Mouse (Mus musculus) limb, embryonic 12.5 days (tissue): ENCODE measurements around the gene Il17re. TPM values are rescaled to one million over a fixed set of nuclear protein-coding genes. Genes with fewer than 3 reads are reported as not detected.

Experiments used
- ATAC-seq: fragments of 200-750 bp; cut with Nextera tagmentation; 2 replicates; pipeline ENCODE4 v1.8.0; 2017; ENCODE audit warnings: low read depth, moderate TSS enrichment; ENCODE audit not compliant: insufficient number of reproducible peaks, insufficient read depth, low FRiP score, low TSS enrichment
- H3K27ac ChIP-seq: fragments of 300-500 bp; sonication (generic); 2 replicates; pipeline ENCODE4 v1.5.1; 2016; ENCODE audit warnings: mild to moderate bottlenecking, moderate library complexity
- H3K27me3 ChIP-seq: fragments of 300-500 bp; sonication (generic); 2 replicates; pipeline ENCODE4 v1.6.1; 2016; ENCODE audit warnings: mild to moderate bottlenecking, moderate library complexity
- H3K36me3 ChIP-seq: fragments of 300-500 bp; sonication (generic); 2 replicates; pipeline ENCODE4 v1.6.1; 2016; ENCODE audit warnings: mild to moderate bottlenecking, moderate library complexity
- H3K4me1 ChIP-seq: fragments of 300-500 bp; sonication (generic); replicated peaks from 2 replicates; pipeline ENCODE4 v1.6.1; 2016
- H3K4me2 ChIP-seq: fragments of 300-500 bp; sonication (generic); 2 replicates; pipeline ENCODE4 v1.6.1; 2016; ENCODE audit warnings: mild to moderate bottlenecking, moderate library complexity
- H3K4me3 ChIP-seq: fragments of 300-500 bp; sonication (generic); replicated peaks from 2 replicates; pipeline ENCODE4 v1.5.1; 2016; ENCODE audit warnings: mild to moderate bottlenecking
- H3K9ac ChIP-seq: fragments of 300-500 bp; sonication (generic); replicated peaks from 2 replicates; pipeline ENCODE4 v1.6.1; 2016; ENCODE audit warnings: mild to moderate bottlenecking, moderate library complexity
- H3K9me3 ChIP-seq: fragments of 300-500 bp; sonication (generic); 2 replicates; pipeline ENCODE4 v1.6.1; 2016; ENCODE audit warnings: mild to moderate bottlenecking, moderate library complexity
- WGBS: fragments of 180-500 bp; shearing (Covaris S2); methylation state at CpG from one replicate; pipeline ENCODE4 v1.1.7; 2016; 5-methylcytosine and 5-hydroxymethylcytosine counted together
- polyA plus RNA-seq: library from polyadenylated mRNA; unstranded; fragments of >200 nt; fragmentation: Nextera tagmentation; extraction: Ambion mirVana; gene quantifications from 2 replicates; pipeline ENCODE4 v1.2.1, GENCODE M21; 2016

Gene Il17re
- polyA plus RNA-seq, 1 experiment from 2014 or later, result 3.4 TPM

GRCm38 (mm10) chr6:113443091-113443490, 15.2 kb upstream of the Il17re start:
- Histone ChIP-seq H3K27ac (no peak overlapping the region), H3K36me3 (peaks cover 29% of the 10 kb centered on the region), H3K4me2 (peak overlapping the region; percentile 82), H3K4me3 (peak overlapping the region; percentile 96), H3K4me1 (peaks cover 12% of the 10 kb centered on the region), H3K9me3 (no peaks in the 10 kb centered on the region), H3K9ac (peak overlapping the region; percentile 94), H3K27me3 (no peaks in the 10 kb centered on the region)
- no peak for ATAC-seq
- 47% methylated on average over 12 of the region's 12 CpGs for WGBS

DNA sequence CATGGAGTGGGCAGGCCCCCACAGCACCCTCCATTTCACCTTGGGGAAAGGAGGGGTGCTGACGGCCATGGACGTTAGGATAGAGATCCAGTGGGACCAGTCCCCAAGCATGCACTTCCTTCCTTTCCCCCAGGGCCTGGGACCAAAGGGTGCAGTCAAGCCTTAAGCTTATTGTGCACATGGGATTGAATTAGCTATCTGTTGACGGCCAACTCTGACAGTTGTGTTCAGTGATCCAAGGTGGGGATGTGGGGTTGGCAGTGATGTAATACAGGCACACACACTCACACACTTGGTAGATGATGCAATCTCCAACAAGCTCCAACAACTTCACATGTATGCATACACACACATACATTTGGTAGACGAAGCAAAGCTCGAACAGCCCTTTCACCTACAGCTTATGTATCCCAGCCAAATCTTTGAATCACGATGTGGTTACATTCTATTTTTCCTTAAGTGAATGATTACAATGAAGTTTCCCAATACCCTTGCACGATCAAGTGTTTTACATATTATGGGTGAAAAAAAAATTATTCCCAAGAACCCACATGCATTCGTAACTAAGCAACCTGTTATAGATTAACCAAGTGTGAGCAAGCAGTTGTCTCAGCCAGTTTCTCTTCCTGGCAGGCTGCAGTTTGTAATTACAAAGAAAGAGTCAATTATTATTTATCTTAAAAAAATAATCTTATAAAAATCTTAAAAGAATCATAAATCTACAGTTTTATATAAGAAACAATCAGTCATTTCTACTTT, 13.9 kb upstream of the Il17re start:
- Histone ChIP-seq H3K9ac (no peak overlapping the region), H3K4me2 (no peak overlapping the region), H3K4me1 (peaks cover 12% of the 10 kb centered on the region), H3K4me3 (no peak overlapping the region), H3K27me3 (no peaks in the 10 kb centered on the region), H3K9me3 (no peaks in the 10 kb centered on the region), H3K36me3 (peaks cover 41% of the 10 kb centered on the region), H3K27ac (no peak overlapping the region)
- no peak for ATAC-seq
- 90% methylated on average over 8 of the region's 8 CpGs for WGBS

GRCm38 (mm10) chr6:113447639-113448038, 10.6 kb upstream of the Il17re start:
- no peaks in the 10 kb centered on the region for H3K9me3 ChIP-seq
- no peak overlapping the region for H3K27ac ChIP-seq
- 97% methylated on average over 4 of the region's 4 CpGs for WGBS
- peaks cover 45% of the 10 kb centered on the region for H3K36me3 ChIP-seq
- no peak overlapping the region for H3K4me3 ChIP-seq
- H3K27me3 ChIP-seq, result no peaks in the 10 kb centered on the region
- no peak for ATAC-seq
- no peak overlapping the region for H3K9ac ChIP-seq
- H3K4me1 ChIP-seq, result peaks cover 9% of the 10 kb centered on the region
- H3K4me2 ChIP-seq, result no peak overlapping the region

- Histone ChIP-seq H3K4me3 (no peak overlapping the region), H3K9ac (no peak overlapping the region), H3K27me3 (no peaks in the 10 kb centered on the region), H3K36me3 (peaks cover 28% of the 10 kb centered on the region), H3K9me3 (no peaks in the 10 kb centered on the region), H3K4me1 (no peaks in the 10 kb centered on the region), H3K4me2 (no peak overlapping the region), H3K27ac (no peak overlapping the region)
- no peak for ATAC-seq
- WGBS, result 81% methylated on average over 2 of the region's 2 CpGs
Measured at GRCm38 (mm10) chr6:113451839-113452238, 6.4 kb upstream of the Il17re start.

DNA sequence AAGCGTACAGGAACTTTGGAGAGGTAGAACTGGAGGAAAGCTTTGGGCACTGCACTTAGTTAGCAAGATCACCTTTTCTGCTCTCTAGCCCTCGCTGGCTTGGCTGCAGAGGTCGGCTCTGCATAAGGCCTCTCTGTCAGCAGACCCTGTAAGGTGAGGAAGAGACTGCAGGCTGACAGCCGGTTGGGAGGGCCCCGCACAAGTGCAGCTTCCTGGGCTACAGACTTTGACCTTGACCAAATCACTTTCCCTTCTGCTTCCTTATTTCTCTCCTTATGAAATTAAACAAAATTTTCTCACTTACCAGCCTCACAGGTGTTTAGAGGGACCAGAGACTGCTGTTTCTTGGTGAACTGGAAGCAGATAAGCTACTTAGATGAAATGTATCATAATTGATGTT, 3.3 kb upstream of the Il17re start:
- Histone ChIP-seq H3K27ac (no peak overlapping the region), H3K9ac (no peak overlapping the region), H3K27me3 (peaks cover 5% of the 10 kb centered on the region; the same call in 1 of the 2 replicates), H3K36me3 (no peaks in the 10 kb centered on the region), H3K9me3 (no peaks in the 10 kb centered on the region), H3K4me3 (no peak overlapping the region), H3K4me1 (no peaks in the 10 kb centered on the region), H3K4me2 (no peak overlapping the region)
- ATAC-seq, result no peak
- 64% methylated on average over 5 of the region's 5 CpGs for WGBS

DNA sequence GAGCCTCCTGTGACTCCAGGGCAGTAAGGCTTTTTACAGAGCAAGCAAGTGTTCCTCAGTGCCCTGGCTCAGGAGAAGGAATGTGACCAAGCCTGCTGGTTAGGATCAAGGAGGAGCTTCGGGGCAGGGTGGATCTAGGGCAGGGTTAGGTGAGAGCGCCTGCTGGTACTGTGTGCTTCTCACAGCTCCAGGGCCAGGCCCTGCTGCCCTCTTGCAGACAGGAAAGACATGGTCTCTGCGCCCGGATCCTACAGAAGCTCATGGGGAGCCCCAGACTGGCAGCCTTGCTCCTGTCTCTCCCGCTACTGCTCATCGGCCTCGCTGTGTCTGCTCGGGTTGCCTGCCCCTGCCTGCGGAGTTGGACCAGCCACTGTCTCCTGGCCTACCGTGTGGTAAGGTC, 351 bp downstream of the Il17re start:
- Histone ChIP-seq H3K9me3 (no peaks in the 10 kb centered on the region), H3K4me3 (no peak overlapping the region), H3K4me1 (no peaks in the 10 kb centered on the region), H3K36me3 (no peaks in the 10 kb centered on the region), H3K27ac (no peak overlapping the region), H3K9ac (no peak overlapping the region), H3K4me2 (0 out of 2 replicates have a peak overlapping the region, but pooled peaks have one; percentile 8), H3K27me3 (peaks cover 5% of the 10 kb centered on the region; the same call in 1 of the 2 replicates)
- 55% methylated on average over 10 of the region's 10 CpGs for WGBS
- no peak for ATAC-seq

- H3K4me2 ChIP-seq, result no peak overlapping the region
- 62% methylated on average over 7 of the region's 7 CpGs for WGBS
- H3K27me3 ChIP-seq, result peaks cover 21% of the 10 kb centered on the region
- H3K4me3 ChIP-seq, result no peak overlapping the region
- H3K9me3 ChIP-seq, result no peaks in the 10 kb centered on the region
- no peaks in the 10 kb centered on the region for H3K36me3 ChIP-seq
- no peak overlapping the region for H3K27ac ChIP-seq
- no peak for ATAC-seq
- no peak overlapping the region for H3K9ac ChIP-seq
- H3K4me1 ChIP-seq, result 0 out of 2 replicates have a peak, but pooled peaks cover 5% of the 10 kb centered on the region
Measured at GRCm38 (mm10) chr6:113464040-113464439, 5.8 kb downstream of the Il17re start.

- 60% methylated on average over 5 of the region's 5 CpGs for WGBS
- no peaks in the 10 kb centered on the region for H3K9me3 ChIP-seq
- peaks cover 12% of the 10 kb centered on the region for H3K4me1 ChIP-seq
- no peak overlapping the region for H3K4me2 ChIP-seq
- H3K27ac ChIP-seq, result no peak overlapping the region
- no peak overlapping the region for H3K4me3 ChIP-seq
- peaks cover 35% of the 10 kb centered on the region for H3K27me3 ChIP-seq
- no peak overlapping the region for H3K9ac ChIP-seq
- no peak for ATAC-seq
- no peaks in the 10 kb centered on the region for H3K36me3 ChIP-seq
Measured at GRCm38 (mm10) chr6:113465602-113466001, 7.3 kb downstream of the Il17re start.

- 0 out of 2 replicates have a peak overlapping the region, but pooled peaks have one; percentile 12 for H3K9ac ChIP-seq
- H3K4me2 ChIP-seq, result peak overlapping the region; percentile 71
- peak overlapping the region; percentile 41; the same call in 1 of the 2 replicates for H3K4me3 ChIP-seq
- no peak for ATAC-seq
- no peak overlapping the region for H3K27ac ChIP-seq
- no peaks in the 10 kb centered on the region for H3K36me3 ChIP-seq
- WGBS, result 65% methylated on average over 3 of the region's 3 CpGs
- H3K4me1 ChIP-seq, result peaks cover 24% of the 10 kb centered on the region
- peaks cover 53% of the 10 kb centered on the region for H3K27me3 ChIP-seq
- no peaks in the 10 kb centered on the region for H3K9me3 ChIP-seq
Measured at GRCm38 (mm10) chr6:113468512-113468911, 10.2 kb downstream of the Il17re start.

DNA sequence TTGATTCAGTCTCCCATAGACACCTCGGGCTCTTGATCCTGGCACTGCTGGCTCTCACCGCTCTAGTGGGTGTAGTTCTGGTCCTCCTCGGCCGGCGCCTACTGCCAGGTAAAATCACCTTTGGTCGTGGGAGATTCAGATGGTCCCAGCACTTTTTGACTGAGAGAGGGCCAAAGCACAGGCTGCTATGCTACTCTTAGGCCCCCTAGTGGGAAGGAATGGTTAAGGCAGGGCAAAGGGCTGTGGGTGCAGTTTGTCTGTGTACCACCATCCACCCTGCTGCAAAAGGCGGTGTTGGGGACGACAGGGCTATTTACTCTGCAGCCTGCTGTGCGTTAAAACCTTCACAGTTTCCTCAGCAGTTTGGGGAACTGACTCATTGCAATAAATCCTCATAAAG, 10.7 kb downstream of the Il17re start:
- Histone ChIP-seq H3K9me3 (no peaks in the 10 kb centered on the region), H3K27me3 (peaks cover 50% of the 10 kb centered on the region), H3K4me2 (peak overlapping the region; percentile 71), H3K4me1 (peaks cover 24% of the 10 kb centered on the region), H3K36me3 (no peaks in the 10 kb centered on the region), H3K4me3 (peak overlapping the region; percentile 41), H3K9ac (peak overlapping the region; percentile 54; the same call in 1 of the 2 replicates), H3K27ac (no peak overlapping the region)
- ATAC-seq, result peak; percentile 52; the same call in 1 of the 2 replicates
- 4% methylated on average over 9 of the region's 9 CpGs for WGBS

DNA sequence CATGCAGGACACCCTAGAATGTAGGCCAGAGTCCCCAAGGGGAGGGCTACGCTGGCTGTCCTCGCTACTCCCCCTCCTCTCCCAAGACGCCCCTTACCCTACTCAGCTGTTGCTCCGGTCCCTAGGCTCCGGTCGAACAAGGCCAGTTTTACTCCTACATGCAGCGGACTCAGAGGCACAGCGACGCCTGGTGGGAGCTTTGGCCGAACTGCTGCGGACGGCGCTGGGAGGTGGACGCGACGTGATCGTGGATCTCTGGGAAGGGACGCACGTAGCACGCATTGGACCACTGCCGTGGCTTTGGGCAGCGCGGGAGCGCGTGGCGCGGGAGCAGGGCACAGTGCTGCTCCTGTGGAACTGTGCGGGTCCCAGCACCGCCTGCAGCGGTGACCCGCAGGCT, 11.1 kb downstream of the Il17re start:
- under 1% methylated on average over 31 of the region's 31 CpGs for WGBS
- no peaks in the 10 kb centered on the region for H3K9me3 ChIP-seq
- H3K27ac ChIP-seq, result no peak overlapping the region
- peak overlapping the region; percentile 41 for H3K4me3 ChIP-seq
- H3K4me2 ChIP-seq, result peak overlapping the region; percentile 71
- ATAC-seq, result peak; percentile 58; the same call in 1 of the 2 replicates
- H3K36me3 ChIP-seq, result no peaks in the 10 kb centered on the region
- H3K4me1 ChIP-seq, result peaks cover 24% of the 10 kb centered on the region
- H3K27me3 ChIP-seq, result peaks cover 50% of the 10 kb centered on the region
- peak overlapping the region; percentile 54 for H3K9ac ChIP-seq
